Mouse (Mus musculus) A20 (cell line): ENCODE measurements around the gene Parp3.

Experiments used
- DNase-seq: peaks from one replicate; pipeline ENCODE4 v3.0.0-alpha.2; 2011; ENCODE audit warnings: low read depth, low spot score

Parp3 gene

DNA sequence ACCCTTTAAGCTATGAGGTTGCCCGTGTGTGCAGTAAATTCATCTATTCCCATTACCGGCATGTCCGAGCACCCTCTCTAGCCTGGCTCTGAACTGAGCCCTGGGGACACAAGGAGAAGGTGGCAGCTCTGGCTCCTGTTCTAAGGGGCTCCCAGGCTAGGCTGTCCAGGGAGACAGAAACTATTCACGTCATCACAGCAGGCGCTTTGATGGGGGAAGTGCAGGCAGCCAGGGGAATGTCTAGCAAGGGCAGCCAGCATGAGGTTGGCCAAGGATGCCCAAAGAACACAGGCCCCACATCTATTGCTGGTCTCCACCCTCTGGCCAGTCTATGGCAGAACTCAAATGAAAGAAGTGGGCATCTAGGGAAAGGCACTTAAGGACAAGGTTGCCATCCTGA, 18.8 kb downstream of the Parp3 start:
- DNase-seq, result no peak

DNA sequence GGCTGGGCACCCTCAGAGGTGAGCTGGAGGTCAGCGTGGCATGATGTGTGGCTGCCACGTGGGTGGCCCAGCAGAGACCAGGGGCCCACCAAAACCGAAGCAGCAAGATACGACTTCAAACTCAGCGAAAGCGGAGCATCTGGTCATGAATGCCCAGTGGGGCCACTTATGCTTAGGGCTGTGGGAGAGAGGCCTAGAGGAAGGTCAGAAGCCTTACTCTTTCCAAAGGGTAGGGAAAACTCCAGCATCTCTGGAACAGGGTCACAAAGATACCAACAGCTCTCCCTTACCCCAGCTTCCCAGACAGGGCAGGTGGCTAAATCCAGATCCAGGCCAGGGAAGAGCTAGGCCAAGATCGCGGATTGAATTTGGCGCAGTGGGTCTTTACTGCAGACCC, 19.6 kb downstream of the Parp3 start:
- DNase-seq, result no peak

- no peak for DNase-seq
These were observed 20.2 kb downstream of the Parp3 start for GRCm38 (mm10) chr9:106456325-106457162.

DNA sequence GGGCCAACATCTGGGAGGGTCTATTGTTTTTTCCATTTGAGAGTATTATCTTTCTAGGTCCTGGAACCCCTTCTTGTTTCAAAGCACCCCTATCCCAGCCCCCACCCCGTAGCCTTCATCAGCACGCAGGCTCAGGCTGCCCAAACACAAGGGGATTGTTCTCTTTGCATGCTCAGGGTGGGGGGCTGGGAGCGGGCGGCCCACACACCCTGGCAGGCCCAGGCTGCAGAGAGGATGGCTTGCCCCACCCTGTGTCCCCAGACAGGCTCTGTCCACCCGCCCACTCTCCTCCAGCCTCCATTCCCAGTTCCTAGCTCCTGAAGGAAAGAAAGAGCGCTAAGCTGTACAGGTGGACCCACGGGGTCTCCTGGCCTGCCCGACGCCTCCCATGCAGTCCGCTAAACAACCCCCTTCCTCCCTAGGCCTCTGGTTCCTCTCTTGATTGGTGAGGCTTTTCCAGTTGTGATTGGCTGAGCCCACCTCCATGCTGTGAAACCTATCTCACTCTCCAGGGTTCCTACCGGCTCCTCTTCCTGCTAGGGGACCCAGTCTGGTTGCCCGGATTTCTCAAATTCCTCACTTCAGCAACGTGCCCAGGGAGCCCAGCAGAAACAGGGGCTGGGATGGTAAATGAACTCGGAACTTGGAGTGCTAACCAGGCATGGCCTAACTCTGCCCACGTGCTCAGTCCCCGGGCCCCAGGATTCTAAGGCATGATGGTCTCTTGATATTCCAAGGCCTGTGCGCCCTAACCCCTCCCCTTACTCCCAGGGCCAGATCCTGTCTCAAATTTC, 21.7 kb downstream of the Parp3 start:
- DNase-seq, result no peak

DNA sequence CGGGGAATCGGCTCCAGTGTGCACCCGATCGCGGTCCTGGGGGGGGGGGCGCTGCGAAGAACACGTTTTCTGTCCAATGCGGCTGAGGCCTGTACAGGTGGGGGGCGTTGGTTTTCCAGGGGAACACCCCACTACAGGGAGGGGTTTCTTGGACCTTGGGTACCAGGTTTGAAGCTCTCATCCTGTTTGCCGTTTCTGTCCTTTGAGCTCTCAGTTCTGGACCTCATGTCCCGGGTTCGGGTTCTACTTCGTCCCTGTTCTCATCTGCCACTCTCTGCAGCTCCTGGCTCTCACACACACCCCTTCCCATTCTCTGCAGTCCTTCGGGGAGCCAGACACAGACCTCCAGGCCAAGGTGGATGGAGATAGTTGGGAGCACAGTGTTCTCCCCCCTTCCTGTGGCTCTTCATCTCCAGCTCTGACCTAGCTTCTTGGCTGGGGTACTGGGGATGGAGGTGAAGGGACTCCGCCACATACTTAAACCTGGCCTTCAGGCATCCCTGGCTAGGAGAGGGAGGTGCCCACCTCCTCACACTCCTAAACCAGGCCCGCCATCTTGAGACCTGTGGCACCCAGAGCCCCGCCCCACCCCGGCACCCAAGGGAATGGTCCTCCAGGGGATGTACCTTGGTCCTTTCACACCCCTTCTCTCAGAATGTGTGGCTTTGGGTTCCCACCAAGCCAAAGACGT, 22.5 kb downstream of the Parp3 start:
- no peak for DNase-seq

GRCm38 (mm10) chr9:106453271-106454070, 23.3 kb downstream of the Parp3 start, which contains the start of gene Pcbp4:
Gene Pcbp4, plus strand, starts transcription at chr9:106453291.
- DNase-seq, result peak; percentile 81

DNA sequence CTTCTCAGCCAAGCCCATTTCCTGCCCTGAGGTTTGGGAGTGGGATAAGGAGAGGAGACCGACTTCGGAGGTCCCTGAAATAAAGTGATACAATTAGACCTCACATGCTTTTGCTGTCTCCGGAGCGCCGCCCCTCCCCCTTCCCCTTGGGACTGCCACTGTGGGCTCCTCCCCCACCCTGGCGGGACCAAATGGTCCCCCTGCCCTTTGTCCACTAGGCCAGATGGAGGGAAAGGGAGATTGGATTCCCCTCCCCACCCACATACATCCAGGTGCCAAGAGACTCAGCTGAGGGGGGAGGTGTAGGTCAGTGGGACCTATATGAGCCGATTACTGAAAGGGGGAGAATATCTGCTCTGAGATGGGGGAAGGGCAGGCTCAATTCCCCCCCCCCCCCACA, 23.9 kb downstream of the Parp3 start:
- DNase-seq, result peak; percentile 67

- DNase-seq, result no peak
These were observed 24.4 kb downstream of the Parp3 start for GRCm38 (mm10) chr9:106452351-106452750.

- DNase-seq, result no peak
These were observed 24.9 kb downstream of the Parp3 start for GRCm38 (mm10) chr9:106451899-106452298.

DNA sequence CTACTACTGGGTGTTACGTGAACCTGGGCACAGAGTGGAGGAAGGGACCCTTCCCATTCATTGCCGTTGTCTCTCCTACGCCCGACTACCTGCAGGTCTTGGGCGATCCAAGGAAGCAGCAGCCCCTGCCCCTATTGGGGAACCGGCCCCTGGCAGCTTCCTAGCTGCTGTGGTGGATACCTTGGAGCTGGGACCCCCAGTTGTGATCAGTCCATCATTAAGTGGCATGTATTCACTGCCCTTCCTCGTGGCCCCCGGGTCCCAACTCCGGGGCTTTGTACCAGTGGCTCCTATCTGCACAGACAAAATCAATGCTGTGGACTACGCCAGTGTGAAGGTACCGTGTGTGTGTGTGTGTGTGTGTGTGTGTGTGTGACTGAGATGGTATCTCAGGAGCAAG, 25.5 kb downstream of the Parp3 start:
- no peak for DNase-seq

GRCm38 (mm10) chr9:106450661-106451060, 26.1 kb downstream of the Parp3 start:
- DNase-seq, result no peak

GRCm38 (mm10) chr9:106449947-106450346, 26.8 kb downstream of the Parp3 start:
- DNase-seq, result no peak

- DNase-seq, result peak; percentile 65
These were observed 28.2 kb downstream of the Parp3 start for GRCm38 (mm10) chr9:106448498-106449031.

DNA sequence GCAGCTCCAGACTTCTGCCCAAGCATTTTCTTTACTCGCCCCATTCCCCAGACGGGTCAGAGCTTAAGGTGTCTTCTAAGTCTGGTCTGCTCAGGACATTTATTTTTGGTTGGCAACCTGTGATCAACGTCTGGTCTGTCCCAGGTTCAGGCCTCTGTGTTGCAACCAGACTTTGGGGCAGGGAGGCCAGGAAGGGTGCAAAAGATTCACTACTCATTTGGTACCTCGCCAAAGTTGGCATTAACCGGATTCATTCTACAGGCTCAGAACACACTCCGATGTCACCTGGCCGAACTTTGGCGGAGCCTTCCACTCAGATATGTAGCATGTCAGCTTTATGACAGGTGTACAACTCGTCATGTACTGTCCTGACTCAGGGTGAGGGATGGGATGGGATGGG, 28.8 kb downstream of the Parp3 start:
- DNase-seq, result no peak

DNA sequence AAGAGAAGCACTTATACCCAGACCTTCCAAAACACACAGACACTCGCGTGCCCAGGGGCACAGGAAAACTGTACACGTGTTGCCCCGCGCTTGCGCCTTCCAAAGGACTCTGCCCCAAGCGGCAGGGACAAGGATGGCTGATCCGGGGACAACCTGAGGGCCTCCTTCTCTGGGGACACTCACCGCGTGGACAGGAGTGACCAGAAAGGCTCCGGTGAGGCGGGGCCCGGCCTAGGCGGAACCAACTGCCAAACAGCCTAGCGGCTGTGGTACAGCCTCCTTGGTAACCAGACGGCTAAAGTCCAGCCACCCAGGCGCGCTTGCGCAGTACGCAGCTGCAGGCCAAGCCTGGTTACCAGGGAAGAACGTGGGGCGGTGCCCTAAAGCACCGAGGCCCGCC, 29.4 kb downstream of the Parp3 start, which contains the start of the genes Abhd14b and Abhd14a:
TSS of gene Abhd14b (plus strand) at position 112 of the 400 bp plus-strand sequence.
TSS of gene Abhd14a (minus strand) at position 331 of the 400 bp plus-strand sequence.
- DNase-seq, result peak; percentile 94

DNA sequence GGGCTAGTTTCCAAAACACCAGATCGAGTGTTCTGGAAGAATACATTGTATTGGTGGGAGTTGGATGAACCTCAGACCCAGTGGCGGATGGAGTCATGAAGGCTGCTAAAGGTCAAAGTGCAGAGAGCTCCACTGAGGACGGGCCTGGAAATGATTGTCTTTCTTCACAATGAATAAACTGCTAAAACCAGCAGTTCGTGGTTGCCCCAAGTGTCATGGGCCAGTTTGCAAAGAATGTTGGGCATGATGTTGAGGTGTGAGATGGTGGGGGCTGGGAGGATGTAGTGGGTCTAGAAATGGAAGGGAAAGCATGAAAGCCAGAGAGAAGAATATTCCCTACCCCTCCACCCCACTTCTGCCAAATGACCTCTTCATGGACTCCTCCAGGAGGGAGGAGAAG, 31.9 kb downstream of the Parp3 start:
- no peak for DNase-seq

DNA sequence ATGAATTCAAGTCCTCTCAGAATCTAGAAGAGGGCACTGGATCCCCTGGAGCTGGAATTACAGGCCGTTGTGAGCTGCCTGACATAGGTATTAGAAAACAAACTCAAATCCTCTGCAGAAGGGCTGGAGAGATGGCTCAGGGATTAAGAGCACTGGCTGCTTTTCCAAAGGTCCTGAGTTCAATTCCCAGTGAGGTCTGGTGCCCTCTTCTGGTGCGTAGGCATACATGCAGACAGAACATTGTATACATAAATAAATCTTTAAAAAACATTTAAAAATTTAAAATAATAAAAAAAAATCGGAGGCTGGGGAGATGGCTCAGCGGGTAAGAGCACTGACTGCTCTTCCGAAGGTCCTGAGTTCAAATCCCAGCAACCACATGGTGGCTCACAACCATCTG, 34.1 kb downstream of the Parp3 start:
- DNase-seq, result no peak

- DNase-seq, result no peak
These were observed 40.2 kb downstream of the Parp3 start for GRCm38 (mm10) chr9:106436566-106436965.

DNA sequence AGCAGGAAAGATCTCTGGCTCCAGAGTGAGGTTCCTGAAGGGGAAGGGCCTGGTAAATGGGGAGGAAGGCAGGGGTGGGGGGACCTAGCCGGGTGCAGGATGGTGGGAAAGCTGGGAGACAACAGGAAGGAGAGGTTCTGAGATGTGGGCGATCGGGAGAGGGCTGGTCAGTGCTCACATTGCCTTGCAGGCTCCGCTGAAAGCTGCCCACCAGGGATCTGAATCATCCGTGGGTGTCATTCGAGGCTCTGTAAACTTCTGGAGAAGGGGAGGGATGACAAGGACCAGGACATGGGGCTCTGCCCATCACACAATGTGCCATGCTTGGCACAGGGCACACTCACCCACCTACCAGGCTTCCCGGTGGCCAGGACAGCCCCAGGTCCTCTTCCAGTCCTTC, 43.4 kb downstream of the Parp3 start:
- no peak for DNase-seq

DNA sequence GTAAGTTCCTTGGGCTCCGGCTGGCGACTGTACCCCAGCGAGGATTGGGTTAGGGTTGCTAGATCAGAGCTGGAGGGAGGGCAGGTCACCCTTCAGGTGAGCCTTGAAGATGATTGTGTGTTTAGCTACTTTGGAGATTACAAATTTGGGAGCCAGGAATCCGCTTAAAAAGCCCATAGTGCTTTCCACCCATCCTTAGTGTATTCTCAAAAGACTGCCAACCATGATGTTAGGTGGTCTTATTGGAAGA, 46.8 kb downstream of the Parp3 start:
- no peak for DNase-seq
